Comparison of ENCODE assay signal across 21 mouse cellular contexts in genomic region chr1:88192136-88192535, GRCm38 (mm10). TPM values are rescaled to one million over a fixed set of nuclear protein-coding genes. Genes with fewer than 3 reads are reported as not detected.
"Had no signal": no experiment of that assay in that cellular context is flagged by ENCODE, and none has a peak within 500 bp of the region (broad histone marks: within the 10 kb centered on the region; RNA-seq: fewer than 3 reads in every experiment).

No protein-coding gene starts in this region.

- H3K27me3 ChIP-seq: neural tube, embryonic 13.5 days; neural tube, embryonic 15.5 days; stomach, embryonic 15.5 days had no signal

- DNase-seq: retina, postnatal 1 day; right cerebral cortex, adult 18-20 months; right cerebral cortex, postnatal 14 days; right cerebral cortex, postnatal 25 days; right cerebral cortex, postnatal 4 days; spleen, adult 18-20 months; thymus, adult 18-20 months; thymus, adult 2 months; thymus, postnatal 14 days; thymus, postnatal 25 days; thymus, postnatal 36 days; thymus, postnatal 4 days had no signal

- H3K4me2 ChIP-seq: neural tube, embryonic 13.5 days; neural tube, embryonic 15.5 days; stomach, embryonic 15.5 days had no signal

- H3K9me3 ChIP-seq: neural tube, embryonic 13.5 days; neural tube, embryonic 15.5 days; stomach, embryonic 15.5 days had no signal

- H3K36me3 ChIP-seq: neural tube, embryonic 13.5 days; neural tube, embryonic 15.5 days; stomach, embryonic 15.5 days had no signal

- H3K27ac ChIP-seq: neural tube, embryonic 13.5 days; neural tube, embryonic 15.5 days; stomach, embryonic 15.5 days; stomach, postnatal 0 days had no signal

- H3K9ac ChIP-seq: neural tube, embryonic 13.5 days; neural tube, embryonic 15.5 days; stomach, embryonic 15.5 days had no signal

- H3K4me1 ChIP-seq: neural tube, embryonic 13.5 days; neural tube, embryonic 15.5 days; stomach, embryonic 15.5 days had no signal

- H3K4me3 ChIP-seq: neural tube, embryonic 13.5 days; neural tube, embryonic 15.5 days; stomach, embryonic 15.5 days had no signal

RNA-seq across cellular contexts. Expression of gene Ugt1a2, which starts 8.3 kb away (rescaled TPM):
- polyA plus RNA-seq: neural tube, embryonic 13.5 days; neural tube, embryonic 15.5 days; stomach, postnatal 0 days had no signal

RNA-seq across cellular contexts. Expression of gene Dnajb3, which starts 13.4 kb away (rescaled TPM):
- total RNA-seq: neutrophil, adult 5-6 weeks had no signal

RNA-seq across cellular contexts. Expression of gene Ugt1a1, which starts 19.6 kb away (rescaled TPM):
- polyA plus RNA-seq: neural tube, embryonic 13.5 days; neural tube, embryonic 14.5 days; neural tube, embryonic 15.5 days had no signal

RNA-seq across cellular contexts. Expression of gene Ugt1a5, which starts 26.3 kb away (rescaled TPM):
- polyA plus RNA-seq: neural tube, embryonic 13.5 days; neural tube, embryonic 14.5 days; neural tube, embryonic 15.5 days; spleen, adult 2 months; stomach, embryonic 14.5 days; stomach, embryonic 15.5 days; stomach, postnatal 0 days; thymus, postnatal 0 days had no signal
